Mouse (Mus musculus) liver, embryonic 12.5 days (tissue): ENCODE measurements at regions not wholly inside any gene's neighbourhood (a gene's known extent, or its start where the extent isn't known, plus 50 kb on each side); places are given as distances from the start of the nearest gene placed in this dataset.

Source experiments
- ATAC-seq: fragments of 200-750 bp; cut with Nextera tagmentation; 2 replicates; pipeline ENCODE4 v1.8.0; 2017; ENCODE audit warnings: moderate number of reproducible peaks, mild to moderate bottlenecking, moderate library complexity
- H3K27ac ChIP-seq: fragments of 300-500 bp; sonication (generic); 2 replicates; pipeline ENCODE4 v1.5.1; 2016; ENCODE audit warnings: mild to moderate bottlenecking
- H3K27me3 ChIP-seq: fragments of 300-500 bp; sonication (generic); replicated peaks from 2 replicates; pipeline ENCODE4 v1.6.1; 2016; ENCODE audit warnings: mild to moderate bottlenecking, moderate library complexity
- H3K36me3 ChIP-seq: fragments of 300-500 bp; sonication (generic); 2 replicates; pipeline ENCODE4 v1.6.1; 2016; ENCODE audit warnings: mild to moderate bottlenecking, moderate library complexity
- H3K4me1 ChIP-seq: fragments of 300-500 bp; sonication (generic); 2 replicates; pipeline ENCODE4 v1.6.1; 2016
- H3K4me2 ChIP-seq: fragments of 300-500 bp; sonication (generic); 2 replicates; pipeline ENCODE4 v1.6.1; 2016; ENCODE audit warnings: mild to moderate bottlenecking, moderate library complexity
- H3K4me3 ChIP-seq: fragments of 300-500 bp; sonication (generic); 2 replicates; pipeline ENCODE4 v1.5.1; 2016; ENCODE audit warnings: mild to moderate bottlenecking, moderate library complexity
- H3K9ac ChIP-seq: fragments of 300-500 bp; sonication (generic); 2 replicates; pipeline ENCODE4 v1.6.1; 2016; ENCODE audit warnings: mild to moderate bottlenecking, moderate library complexity
- H3K9me3 ChIP-seq: fragments of 300-500 bp; sonication (generic); replicated peaks from 2 replicates; pipeline ENCODE4 v1.6.1; 2016; ENCODE audit warnings: mild to moderate bottlenecking, moderate library complexity
- WGBS: fragments of 180-500 bp; shearing (Covaris S2); methylation state at CpG from one replicate; pipeline ENCODE4 v1.1.7; 2016; ENCODE audit not compliant: insufficient replicate concordance; 5-methylcytosine and 5-hydroxymethylcytosine counted together

DNA sequence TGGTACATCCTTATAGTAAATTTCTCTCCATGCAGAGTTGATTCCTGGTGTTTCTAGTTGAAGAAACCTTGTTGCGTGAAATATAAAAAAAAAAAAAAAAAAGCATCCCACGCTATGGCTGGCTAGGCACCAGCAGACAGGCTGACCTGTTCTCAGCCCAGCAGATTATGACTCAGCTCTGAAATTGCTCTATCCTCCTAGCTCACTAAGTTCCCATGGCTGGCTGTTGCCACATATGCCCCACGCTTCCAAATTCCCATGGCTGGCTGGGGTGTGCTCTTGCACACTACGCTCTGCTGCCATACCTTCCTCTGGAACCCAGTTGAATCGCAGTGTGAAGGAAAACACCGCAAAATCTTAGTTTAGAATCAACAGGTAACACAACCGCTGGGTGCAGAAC is 270.1 kb downstream of the Mid1ip1 start:
- Histone ChIP-seq H3K27ac (no peak overlapping the region), H3K9me3 (no peaks in the 10 kb centered on the region), H3K27me3 (no peaks in the 10 kb centered on the region), H3K4me1 (no peaks in the 10 kb centered on the region), H3K4me2 (no peak overlapping the region), H3K36me3 (no peaks in the 10 kb centered on the region), H3K9ac (no peak overlapping the region), H3K4me3 (no peak overlapping the region)
- WGBS = 76% methylated on average over 7 of the region's 7 CpGs
- no peak for ATAC-seq

- no peak overlapping the region for H3K9ac ChIP-seq
- no peak for ATAC-seq
- 40% methylated on average over 6 of the region's 6 CpGs for WGBS
- H3K27ac ChIP-seq = no peak overlapping the region
- H3K4me2 ChIP-seq = peak overlapping the region; percentile 40; the same call in 1 of the 2 replicates
- no peaks in the 10 kb centered on the region for H3K4me1 ChIP-seq
- no peaks in the 10 kb centered on the region; the same call in 1 of the 2 replicates for H3K27me3 ChIP-seq
- no peaks in the 10 kb centered on the region for H3K36me3 ChIP-seq
- no peak overlapping the region for H3K4me3 ChIP-seq
- H3K9me3 ChIP-seq = no peaks in the 10 kb centered on the region
These were observed 277.0 kb downstream of the Mid1ip1 start for GRCm38 (mm10) chrX:10991871-10992210.

GRCm38 (mm10) chrX:10992211-10993004 is 277.6 kb downstream of the Mid1ip1 start:
- Histone ChIP-seq H3K27ac (no peak overlapping the region), H3K27me3 (no peaks in the 10 kb centered on the region; the same call in 1 of the 2 replicates), H3K4me2 (peak overlapping the region; percentile 40), H3K36me3 (no peaks in the 10 kb centered on the region), H3K9me3 (no peaks in the 10 kb centered on the region), H3K4me1 (no peaks in the 10 kb centered on the region), H3K4me3 (no peak overlapping the region), H3K9ac (no peak overlapping the region)
- WGBS = 28% methylated on average over 18 of the region's 19 CpGs
- no peak for ATAC-seq

DNA sequence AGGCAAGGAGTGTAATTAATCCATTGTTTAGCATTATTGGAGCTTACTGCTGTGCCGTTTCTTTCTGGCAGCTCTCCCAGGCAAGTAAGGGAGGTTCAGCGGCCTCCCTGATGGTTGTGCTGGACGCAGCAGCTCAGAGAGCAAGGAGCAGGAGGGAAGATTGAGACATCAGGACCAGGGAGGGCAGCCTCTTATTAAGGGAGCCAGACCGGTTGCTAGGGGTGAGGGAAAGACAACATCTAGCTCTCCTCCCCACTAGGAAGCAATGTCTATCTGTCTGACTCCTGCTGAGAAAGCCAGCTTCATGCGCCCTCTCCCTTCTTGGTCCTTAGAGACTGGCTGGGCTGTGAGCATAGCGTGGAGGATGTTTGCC is 278.2 kb downstream of the Mid1ip1 start:
- Histone ChIP-seq H3K4me2 (peak overlapping the region; percentile 40), H3K9ac (no peak overlapping the region)

GRCm38 (mm10) chrX:10994910-10995309 is 280.1 kb downstream of the Mid1ip1 start:
- no peak overlapping the region for H3K4me3 ChIP-seq
- H3K9me3 ChIP-seq = no peaks in the 10 kb centered on the region
- H3K9ac ChIP-seq = no peak overlapping the region
- no peak overlapping the region for H3K27ac ChIP-seq
- no peaks in the 10 kb centered on the region; the same call in 1 of the 2 replicates for H3K27me3 ChIP-seq
- H3K4me1 ChIP-seq = no peaks in the 10 kb centered on the region
- H3K4me2 ChIP-seq = no peak overlapping the region
- no peak for ATAC-seq
- no peaks in the 10 kb centered on the region for H3K36me3 ChIP-seq

More for the DNA sequence above, 278.2 kb downstream of the Mid1ip1 start:
- no peaks in the 10 kb centered on the region; the same call in 1 of the 2 replicates for H3K27me3 ChIP-seq
- 42% methylated on average over 6 of the region's 6 CpGs for WGBS
- H3K36me3 ChIP-seq = no peaks in the 10 kb centered on the region
- H3K4me1 ChIP-seq = no peaks in the 10 kb centered on the region
- H3K27ac ChIP-seq = no peak overlapping the region
- H3K4me3 ChIP-seq = no peak overlapping the region
- no peaks in the 10 kb centered on the region for H3K9me3 ChIP-seq
- no peak for ATAC-seq

DNA sequence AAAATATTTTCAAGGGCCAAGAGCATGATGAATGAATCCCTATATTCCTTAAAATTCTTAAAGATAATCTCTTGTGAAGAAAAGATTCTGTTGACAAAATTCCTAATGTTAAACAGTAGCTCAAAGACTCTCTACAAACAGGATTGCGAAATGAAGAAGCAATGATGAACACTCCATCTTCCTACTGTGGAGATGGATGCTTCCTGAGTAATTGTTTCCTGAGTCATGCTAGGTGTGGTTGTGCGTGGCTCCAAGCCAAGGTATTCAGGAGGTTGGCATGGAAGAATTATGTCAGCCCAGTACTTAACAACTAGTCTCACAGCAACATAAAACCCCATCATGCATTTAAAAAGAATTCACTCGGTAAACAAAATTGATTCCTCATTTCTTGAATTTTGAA is 286.4 kb downstream of the Mid1ip1 start:
- Histone ChIP-seq H3K4me3 (no peak overlapping the region), H3K9me3 (no peaks in the 10 kb centered on the region), H3K4me2 (no peak overlapping the region), H3K36me3 (no peaks in the 10 kb centered on the region), H3K9ac (no peak overlapping the region), H3K27ac (no peak overlapping the region), H3K4me1 (no peaks in the 10 kb centered on the region), H3K27me3 (no peaks in the 10 kb centered on the region)
- 67% methylated on average over 3 of the region's 3 CpGs for WGBS
- ATAC-seq = no peak

- Histone ChIP-seq H3K27me3 (no peaks in the 10 kb centered on the region), H3K36me3 (no peaks in the 10 kb centered on the region), H3K9me3 (no peaks in the 10 kb centered on the region), H3K27ac (no peak overlapping the region), H3K4me2 (no peak overlapping the region), H3K4me3 (no peak overlapping the region), H3K4me1 (no peaks in the 10 kb centered on the region), H3K9ac (no peak overlapping the region)
- no peak for ATAC-seq
These were observed 259.8 kb upstream of the H2al1a start for GRCm38 (mm10) chrX:11039278-11039677.

- Histone ChIP-seq H3K27me3 (no peaks in the 10 kb centered on the region), H3K9me3 (no peaks in the 10 kb centered on the region), H3K9ac (no peak overlapping the region), H3K4me2 (no peak overlapping the region), H3K27ac (no peak overlapping the region), H3K4me3 (no peak overlapping the region), H3K36me3 (no peaks in the 10 kb centered on the region), H3K4me1 (no peaks in the 10 kb centered on the region)
- peak; percentile 81 for ATAC-seq
- WGBS = 54% methylated on average over 3 of the region's 3 CpGs
These were observed 252.3 kb upstream of the H2al1a start for GRCm38 (mm10) chrX:11046769-11047168.

GRCm38 (mm10) chrX:11082171-11082570 is 216.9 kb upstream of the H2al1a start:
- Histone ChIP-seq H3K27me3 (no peaks in the 10 kb centered on the region), H3K4me2 (no peak overlapping the region), H3K36me3 (no peaks in the 10 kb centered on the region), H3K9ac (no peak overlapping the region), H3K4me3 (no peak overlapping the region), H3K27ac (no peak overlapping the region), H3K4me1 (no peaks in the 10 kb centered on the region), H3K9me3 (no peaks in the 10 kb centered on the region)
- 55% methylated on average over 3 of the region's 3 CpGs for WGBS
- no peak for ATAC-seq

DNA sequence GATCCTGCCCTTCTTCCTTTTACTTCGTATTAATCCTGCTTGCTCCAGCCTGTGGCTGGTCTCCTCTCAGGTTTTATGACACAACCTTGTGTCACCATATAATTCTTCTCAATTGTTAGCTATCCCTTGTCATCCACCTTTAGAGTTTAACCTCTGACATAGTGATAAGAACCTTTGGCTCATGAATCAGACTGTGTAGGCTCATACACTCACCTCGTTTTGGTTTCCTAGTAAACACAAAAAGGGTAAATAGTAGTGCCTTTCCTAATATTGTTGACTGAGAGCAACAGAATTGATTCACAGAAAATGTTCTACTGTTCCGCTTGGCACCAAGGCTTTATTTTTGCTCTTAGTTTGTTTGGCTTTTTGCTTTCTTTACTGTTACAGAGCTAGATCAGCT is 216.2 kb upstream of the H2al1a start:
- Histone ChIP-seq H3K36me3 (no peaks in the 10 kb centered on the region), H3K4me2 (no peak overlapping the region), H3K4me1 (no peaks in the 10 kb centered on the region), H3K27me3 (no peaks in the 10 kb centered on the region), H3K4me3 (no peak overlapping the region), H3K9me3 (no peaks in the 10 kb centered on the region), H3K9ac (no peak overlapping the region), H3K27ac (no peak overlapping the region)
- no peak for ATAC-seq
- WGBS = 55% methylated on average over 3 of the region's 3 CpGs

DNA sequence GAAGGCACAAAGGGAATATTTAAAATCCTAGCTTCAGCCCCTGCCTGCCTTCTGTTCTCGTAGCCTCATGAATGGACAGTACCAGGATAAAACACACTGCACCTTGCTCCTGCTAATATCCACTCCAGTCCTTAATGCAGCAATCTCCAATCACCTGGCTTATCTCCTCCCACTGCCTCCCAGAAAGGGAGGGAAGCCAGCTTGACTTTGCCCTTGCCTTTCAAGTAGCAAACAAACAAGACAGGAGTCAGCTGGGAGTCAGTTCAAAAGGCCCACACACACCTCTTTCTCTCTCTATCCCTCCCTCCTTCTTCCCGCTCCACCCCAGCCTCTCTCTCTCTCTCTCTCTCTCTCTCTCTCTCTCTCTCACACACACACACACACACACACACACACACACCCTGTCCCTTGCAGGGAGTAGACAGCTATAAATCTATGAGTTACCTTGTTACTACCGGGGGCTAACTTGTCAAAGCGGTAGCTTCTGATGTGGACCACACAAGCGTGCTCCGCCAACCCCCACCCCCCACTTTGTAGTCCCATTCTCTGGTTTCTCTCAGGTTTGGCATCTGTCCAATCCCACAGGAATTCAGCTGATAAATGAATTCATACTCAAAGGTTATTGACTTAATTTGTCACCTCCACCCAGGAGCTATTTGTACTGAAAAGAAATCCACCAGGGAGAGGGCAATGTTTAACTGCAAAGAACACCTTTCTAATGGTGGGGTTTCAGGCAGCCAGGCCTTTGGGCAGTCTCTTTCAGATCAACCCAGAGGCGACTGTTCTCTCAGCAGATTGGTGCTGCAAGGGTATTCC is 212.6 kb upstream of the H2al1a start:
- WGBS = 56% methylated on average over 7 of the region's 7 CpGs
- Histone ChIP-seq H3K4me3 (no peak overlapping the region), H3K9me3 (no peaks in the 10 kb centered on the region), H3K4me1 (no peaks in the 10 kb centered on the region), H3K27me3 (no peaks in the 10 kb centered on the region), H3K9ac (no peak overlapping the region), H3K4me2 (no peak overlapping the region), H3K36me3 (no peaks in the 10 kb centered on the region), H3K27ac (no peak overlapping the region)
- ATAC-seq = no peak

GRCm38 (mm10) chrX:11087913-11088312 is 211.1 kb upstream of the H2al1a start:
- Histone ChIP-seq H3K4me3 (no peak overlapping the region), H3K36me3 (no peaks in the 10 kb centered on the region), H3K4me1 (no peaks in the 10 kb centered on the region), H3K9ac (no peak overlapping the region), H3K27me3 (no peaks in the 10 kb centered on the region), H3K27ac (no peak overlapping the region), H3K4me2 (peak overlapping the region; percentile 31), H3K9me3 (no peaks in the 10 kb centered on the region)
- 14% methylated on average over 14 of the region's 14 CpGs for WGBS
- no peak for ATAC-seq
